Mouse (Mus musculus) gastrocnemius, postnatal 10 days (tissue): ENCODE results near the gene Duox1. TPM values are rescaled to one million over a fixed set of nuclear protein-coding genes. Genes with fewer than 3 reads are reported as not detected.
"Not testable (repeated sequence)": the region's sequence is repeated elsewhere in the genome, so short reads cannot be mapped to it uniquely, and the experiment has no call there.

ENCODE experiments used
- DNase-seq: peaks from one replicate; pipeline ENCODE4 v3.0.0; 2021; ENCODE audit warnings: mixed read lengths
- total RNA-seq, 2 experiments: library from RNA; stranded (reverse); gene quantifications; 2 replicates each; pipeline ENCODE4 v1.2.3; 2021

Gene Duox1
- total RNA-seq, 2 experiments from 2014 or later: 0.19 to 0.43 TPM

DNA sequence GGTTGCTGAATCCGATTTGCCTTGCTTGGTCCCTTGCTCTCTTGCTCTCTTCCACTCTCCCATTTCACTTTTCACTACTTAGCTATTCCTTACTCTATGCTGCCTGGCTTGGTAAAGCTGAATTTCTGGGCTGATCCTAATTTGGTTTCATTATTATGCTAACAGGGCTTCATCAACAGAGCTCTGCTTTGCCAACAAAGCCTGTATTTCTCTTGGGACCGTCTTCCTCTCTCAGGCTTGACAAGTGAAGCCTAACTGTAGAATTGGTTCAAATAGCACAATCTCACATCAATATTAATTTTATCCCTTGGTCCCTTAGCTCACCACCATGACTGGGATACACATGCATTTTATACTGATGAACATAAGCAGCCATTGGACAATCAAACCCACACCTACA, 3.9 kb upstream of the Duox1 start:
- DNase-seq: no peak

DNA sequence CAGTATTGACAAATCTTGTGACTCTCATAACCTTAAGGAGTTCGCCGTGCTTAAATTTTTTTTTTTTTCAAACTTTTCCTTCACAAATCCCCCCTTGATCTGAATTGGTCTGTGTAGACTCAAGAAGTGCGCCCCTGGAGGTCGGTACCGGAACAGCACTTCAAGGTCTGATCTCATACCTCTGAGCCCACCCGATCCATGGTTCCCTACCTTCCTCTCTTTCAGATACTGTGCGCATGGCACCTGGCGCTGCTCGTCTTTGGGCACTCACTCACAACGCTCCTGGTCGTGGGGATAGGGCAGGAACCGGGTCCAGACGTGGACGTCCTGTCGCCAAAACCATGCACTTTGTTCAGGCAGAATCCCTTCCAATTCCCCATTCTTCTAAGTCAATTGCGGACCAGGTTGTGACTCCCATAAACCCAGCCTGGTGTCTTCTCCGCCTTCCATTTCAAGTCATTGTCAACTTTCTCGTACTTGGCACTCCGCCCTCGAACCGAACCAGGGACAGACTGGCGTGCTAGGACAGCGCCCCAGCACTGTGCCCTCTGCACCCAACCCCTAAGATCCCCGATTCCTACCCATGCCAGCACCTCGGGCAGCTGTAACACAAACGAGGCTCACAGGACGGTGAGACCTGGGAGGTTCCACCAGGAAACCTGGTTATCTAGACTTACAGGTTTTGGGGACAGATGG, 2.6 kb upstream of the Duox1 start:
- peak; percentile 74 for DNase-seq

DNA sequence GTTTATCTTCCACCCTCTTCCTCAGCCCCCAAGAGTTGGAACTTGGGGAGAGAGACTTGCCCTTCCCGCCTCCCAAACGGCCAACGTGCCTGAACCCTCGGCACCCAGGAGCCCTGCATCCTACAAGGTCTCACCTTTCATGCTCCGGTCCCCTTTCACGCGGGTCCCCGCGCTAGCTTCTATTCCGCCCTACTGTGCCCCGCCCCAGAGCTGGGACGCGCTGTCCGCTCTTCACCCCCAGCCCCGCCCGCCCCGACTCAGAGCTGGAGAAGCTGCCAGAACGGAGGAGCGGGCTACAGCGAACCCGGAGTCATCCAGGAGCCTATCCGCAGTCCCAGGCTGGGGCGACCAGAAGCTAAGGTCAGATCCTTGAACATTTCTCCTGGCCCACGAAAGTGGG, 1.9 kb upstream of the Duox1 start, which contains the start of gene Duoxa1:
Duoxa1 (minus strand) TSS at position 195 of the 400 bp plus-strand sequence.
- peak; percentile 16 for DNase-seq

DNA sequence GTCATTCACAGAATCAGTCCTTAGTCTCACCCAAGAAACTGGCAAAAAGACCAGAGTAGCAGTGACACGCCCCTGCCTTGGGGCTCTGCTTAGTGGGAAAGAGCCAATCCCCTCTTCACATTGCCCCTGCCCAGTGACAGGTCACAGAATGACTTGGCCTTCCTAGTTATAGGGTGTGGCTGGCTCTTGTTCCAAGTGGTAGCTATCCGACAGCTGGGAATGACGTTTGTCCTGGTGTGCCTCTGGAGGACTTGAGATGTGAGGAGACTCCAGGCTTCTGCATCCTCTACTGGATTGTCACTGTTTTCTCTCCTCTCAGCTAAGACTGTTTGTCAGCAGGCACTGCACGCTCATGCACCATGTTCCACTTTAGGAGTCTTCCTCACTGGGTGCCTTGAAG, 1.9 kb downstream of the Duox1 start:
- no peak for DNase-seq

DNA sequence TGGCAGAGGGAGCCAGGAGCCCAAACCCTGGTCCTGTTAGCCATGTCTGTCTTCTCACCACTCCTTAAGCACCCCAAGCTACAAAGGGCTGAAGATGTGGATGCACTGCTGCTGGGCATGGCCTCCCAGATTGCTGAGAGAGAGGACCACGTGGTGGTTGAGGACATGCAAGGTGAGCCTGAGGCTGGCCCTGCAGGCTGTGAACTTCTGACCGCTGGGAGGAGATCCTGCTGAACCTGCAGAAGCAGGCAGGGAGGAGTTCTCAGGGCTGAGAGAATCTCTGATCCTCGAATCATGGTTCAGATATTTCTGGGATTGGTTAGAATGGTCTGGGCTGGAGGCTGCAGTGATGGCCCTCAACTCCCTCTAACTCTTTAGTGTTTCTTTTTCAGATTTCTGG, 8.5 kb downstream of the Duox1 start:
- no peak for DNase-seq

DNA sequence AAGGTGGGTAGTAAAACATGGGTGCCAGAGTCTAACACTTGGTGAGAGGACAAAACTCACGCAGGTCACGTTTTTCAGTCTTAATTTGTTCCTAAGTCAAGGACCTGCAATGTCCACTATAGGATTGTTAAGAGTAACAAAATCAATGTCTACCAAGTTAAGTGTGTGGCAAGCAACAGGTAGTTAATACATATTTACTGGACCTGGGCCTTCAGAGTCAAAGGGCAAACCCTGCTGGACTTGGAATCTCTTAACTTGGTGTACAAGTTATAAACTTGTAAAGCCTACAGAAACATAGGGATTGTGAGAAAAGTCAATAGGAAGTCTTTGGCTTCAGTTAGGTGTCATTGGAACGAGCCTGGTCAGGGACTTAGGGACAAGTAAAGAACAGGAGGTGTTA, 9.1 kb downstream of the Duox1 start:
- no peak for DNase-seq

DNA sequence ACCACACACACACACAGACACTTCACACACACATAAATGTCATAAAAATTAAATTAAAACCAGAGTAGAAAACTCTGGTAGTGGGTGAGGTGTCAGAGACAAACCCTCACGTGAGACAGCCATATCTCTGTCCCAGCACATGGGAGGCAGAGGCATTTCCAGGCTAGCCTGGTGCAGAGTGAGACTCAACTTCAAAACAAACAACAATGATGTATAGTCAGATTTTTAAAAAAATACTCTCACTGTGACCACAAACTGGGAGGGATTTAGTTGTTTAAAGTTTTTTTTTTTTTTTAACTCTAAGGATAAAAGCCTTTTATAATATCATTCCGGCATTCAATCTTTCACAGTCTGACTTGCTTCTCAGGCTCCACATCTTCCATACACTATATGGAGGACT, 9.9 kb downstream of the Duox1 start:
- no peak for DNase-seq

DNA sequence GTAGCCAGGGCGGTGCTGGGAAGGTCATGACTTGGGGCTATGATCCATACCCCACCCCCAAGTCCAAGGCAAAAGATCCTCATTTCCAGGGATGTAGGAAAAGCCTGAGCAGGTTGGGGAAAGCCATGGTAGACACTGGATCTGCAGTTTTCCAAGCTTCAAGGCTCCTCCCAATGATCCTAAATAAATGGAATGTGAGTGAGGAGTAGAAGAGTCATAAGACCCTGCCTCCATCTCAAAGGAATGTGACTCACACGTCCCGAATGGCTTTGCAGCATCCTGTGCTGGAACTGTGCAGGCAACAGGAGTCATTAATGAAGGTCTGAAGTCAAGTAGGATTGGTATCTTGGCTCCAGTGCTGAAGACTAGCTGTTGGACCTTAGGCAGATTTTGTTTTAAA, 12.5 kb downstream of the Duox1 start:
- no peak for DNase-seq

DNA sequence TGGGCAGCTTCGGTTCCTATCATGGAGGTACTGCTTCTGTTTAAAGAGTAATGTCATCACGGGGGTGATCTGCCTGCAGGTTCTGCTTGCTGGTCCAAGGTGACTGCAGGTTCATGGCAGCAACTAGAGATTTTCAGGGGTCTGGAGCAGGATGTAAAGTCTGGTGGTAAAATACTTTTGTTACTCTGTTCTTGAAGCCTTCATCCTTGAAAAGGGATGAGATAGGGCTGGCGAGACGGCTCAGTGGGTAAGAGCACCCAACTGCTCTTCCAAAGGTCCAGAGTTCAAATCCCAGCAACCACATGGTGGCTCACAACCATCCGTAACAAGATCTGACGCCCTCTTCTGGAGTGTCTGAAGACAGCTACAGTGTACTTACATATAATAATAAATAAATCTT, 14.8 kb downstream of the Duox1 start:
- DNase-seq: not testable (repeated sequence)

DNA sequence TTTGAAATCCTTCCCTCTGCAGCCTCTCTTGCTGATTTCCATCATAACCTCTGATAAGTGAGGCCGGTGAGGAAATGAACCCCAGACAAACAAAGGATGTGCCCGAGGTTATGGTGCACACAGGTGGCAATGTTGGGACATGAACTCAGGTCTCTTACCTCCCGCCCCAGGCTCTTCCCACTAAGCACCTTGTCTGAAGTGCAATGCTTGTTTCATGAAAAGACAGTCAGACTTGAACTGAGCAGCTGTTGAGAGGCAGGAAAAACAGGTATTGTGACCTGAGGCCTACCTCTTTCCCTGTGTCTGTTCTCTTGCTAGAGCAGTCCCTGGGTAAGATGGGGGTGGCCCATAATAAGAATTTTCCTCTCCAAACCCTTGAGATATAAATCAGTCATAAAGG, 16.8 kb downstream of the Duox1 start:
- DNase-seq: no peak

DNA sequence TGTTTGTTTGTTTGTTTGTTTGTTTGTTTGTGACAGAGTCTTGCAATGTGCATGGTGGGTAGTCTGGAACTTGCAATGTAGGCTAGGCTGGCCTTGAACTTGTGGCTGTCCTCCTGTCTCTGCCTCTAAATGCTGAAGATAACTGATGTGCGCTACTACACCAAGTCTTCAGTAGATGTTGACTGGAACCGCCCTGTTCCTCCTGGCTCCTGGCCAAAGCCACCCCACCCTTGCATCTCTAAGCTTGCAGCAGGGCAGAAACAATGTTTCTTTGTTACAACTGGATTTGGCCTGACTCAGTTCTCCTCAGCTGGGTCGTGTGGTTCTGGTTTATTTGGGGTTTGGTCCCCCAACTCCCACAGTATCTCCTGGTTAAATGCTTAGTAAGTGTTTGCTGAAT, 18.7 kb downstream of the Duox1 start:
- peak; percentile 41 for DNase-seq

DNA sequence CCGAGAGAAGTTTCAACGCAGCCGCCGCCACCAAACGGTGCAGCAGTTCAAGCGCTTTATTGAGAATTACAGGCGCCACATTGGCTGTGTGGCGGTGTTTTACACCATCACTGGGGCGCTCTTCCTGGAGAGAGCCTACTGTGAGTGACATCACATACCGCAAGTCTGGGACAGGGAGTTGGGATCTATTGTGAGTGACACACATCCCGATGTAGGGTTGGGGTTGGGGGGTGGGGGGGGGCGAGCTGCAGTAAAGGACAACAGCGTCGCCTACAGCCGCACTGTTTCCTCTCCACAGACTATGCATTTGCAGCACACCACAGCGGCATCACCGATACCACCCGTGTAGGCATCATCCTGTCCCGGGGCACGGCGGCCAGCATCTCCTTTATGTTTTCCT, 21.8 kb downstream of the Duox1 start:
- DNase-seq: no peak

DNA sequence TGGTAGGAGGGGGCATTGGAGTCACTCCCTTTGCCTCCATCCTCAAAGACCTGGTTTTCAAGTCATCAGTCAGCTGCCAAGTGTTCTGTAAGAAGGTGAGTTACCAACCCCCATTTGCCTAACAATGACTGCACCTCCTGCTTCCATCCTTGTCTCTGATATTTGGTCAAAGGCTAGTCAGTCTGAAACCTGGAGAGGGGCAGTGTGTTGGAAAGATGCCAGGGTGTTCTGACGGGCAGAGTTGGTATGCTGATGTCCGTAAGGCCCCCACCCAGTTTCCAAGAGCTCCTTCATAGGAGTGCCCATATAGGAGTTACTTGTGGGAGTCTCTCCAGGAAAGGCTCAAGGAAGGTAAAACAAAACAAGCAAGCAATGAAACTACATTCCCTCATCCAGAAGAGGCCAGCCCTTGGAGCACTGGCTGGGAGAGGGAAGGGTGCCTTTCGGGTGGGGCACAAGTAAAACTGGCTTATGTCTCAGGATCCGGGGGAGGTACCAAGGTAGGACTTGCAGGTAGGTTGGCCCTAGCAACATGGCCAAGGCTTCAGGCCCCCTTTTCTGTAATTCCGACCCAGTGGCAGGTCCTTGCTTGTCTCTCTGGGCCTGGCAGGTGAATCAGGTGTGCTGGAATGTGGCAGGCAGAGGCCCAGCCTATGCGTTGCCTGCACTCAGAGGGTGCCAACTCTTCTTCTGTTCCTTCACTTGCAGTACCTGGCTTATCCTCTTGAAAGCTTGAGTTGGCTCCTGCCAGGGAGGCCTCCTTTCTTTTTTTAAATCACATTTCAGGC, 29.8 kb downstream of the Duox1 start:
- no peak for DNase-seq

DNA sequence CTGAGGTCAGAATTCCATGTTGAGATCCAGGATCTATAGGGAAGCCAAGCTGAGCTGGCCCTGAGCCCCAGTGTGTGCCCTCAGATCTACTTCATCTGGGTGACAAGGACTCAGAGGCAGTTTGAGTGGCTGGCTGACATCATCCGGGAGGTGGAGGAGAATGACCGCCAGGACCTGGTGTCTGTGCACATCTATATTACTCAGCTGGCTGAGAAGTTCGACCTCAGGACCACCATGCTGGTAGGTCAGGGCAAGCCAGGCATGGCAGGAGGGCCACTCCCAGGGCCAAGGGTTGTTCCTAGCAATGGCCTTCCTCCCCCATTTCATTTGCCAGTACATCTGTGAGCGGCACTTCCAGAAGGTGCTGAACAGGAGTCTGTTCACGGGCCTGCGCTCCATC, 30.7 kb downstream of the Duox1 start:
- not testable (repeated sequence) for DNase-seq

DNA sequence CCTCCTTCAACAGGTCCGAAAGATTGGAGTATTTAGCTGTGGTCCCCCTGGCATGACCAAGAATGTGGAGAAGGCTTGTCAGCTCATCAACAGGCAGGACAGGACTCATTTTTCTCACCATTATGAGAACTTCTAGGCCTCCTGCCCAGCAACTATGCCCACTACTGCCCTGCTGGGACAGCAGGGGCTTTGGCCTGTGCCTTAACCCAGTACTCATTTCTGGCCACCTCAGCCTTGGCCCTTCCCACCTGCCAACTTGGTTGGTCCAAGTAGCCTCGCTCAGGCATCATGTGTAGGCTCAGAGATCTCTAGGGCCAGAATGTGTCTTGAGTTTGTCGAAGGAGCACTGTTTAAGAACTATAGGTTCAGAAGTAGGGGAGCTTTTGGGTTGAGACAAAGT, 31.8 kb downstream of the Duox1 start:
- no peak for DNase-seq

DNA sequence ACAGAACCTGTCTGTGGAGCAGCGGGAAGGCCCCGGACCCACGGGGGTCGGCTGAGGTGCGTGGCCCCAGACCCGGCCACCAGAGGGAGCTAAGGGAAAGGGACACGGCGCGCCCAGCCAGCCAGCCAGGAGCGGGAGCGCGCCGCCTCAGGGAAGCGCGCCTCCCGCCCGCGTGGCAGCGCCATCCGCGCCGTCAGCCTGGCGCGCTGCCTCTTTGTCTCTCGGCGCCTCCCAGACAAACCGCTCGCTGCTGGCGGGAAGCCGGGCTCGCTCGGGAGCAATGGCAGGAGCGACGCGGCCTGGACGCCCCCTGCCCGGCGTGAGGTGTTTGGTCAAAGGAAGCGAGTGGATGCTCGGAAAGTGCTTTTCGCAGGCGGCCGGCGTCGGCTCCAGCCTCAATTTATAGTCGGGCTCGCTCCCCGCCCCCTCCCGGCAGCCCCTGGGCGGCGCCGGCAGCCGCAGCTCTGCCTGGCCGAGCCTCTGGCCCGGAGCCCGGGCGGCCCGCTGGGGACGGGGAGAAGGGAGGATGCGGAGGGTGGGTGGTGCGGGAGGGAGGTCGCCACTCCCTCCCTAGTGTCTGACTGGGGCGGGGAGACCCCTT, 33.2 kb downstream of the Duox1 start:
- peak; percentile 95 for DNase-seq

DNA sequence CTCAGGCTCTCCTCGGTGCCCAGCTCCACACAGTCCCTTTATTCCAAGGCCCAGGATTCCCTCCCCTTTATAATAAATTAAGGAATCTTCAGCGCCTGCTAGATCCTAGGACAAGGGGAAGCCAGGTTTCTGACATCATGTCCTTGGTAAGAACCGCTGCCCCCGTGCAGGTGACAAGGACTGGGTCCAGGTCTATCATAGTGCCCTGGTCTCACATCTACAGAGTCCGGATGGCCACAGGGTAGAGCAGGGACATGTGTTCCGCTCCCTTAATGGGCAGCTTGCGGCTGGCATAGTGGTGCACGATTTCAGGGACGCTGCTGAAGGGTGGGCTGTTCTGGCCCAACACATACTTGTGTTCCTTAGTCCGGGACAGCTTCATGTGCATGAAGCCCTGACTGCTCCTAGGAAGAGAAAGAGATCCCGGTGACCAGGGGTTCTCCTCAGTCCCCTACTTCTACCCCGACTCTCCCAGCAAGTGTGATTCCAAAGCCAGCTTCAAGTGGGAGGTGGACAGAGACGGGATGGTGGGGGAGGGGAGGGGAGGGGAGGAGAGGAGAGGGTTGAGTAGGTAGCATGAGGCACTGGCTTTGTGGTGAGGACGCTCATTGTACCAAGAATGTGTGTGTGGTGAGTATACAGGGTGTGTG, 33.8 kb downstream of the Duox1 start:
- peak; percentile 27 for DNase-seq

DNA sequence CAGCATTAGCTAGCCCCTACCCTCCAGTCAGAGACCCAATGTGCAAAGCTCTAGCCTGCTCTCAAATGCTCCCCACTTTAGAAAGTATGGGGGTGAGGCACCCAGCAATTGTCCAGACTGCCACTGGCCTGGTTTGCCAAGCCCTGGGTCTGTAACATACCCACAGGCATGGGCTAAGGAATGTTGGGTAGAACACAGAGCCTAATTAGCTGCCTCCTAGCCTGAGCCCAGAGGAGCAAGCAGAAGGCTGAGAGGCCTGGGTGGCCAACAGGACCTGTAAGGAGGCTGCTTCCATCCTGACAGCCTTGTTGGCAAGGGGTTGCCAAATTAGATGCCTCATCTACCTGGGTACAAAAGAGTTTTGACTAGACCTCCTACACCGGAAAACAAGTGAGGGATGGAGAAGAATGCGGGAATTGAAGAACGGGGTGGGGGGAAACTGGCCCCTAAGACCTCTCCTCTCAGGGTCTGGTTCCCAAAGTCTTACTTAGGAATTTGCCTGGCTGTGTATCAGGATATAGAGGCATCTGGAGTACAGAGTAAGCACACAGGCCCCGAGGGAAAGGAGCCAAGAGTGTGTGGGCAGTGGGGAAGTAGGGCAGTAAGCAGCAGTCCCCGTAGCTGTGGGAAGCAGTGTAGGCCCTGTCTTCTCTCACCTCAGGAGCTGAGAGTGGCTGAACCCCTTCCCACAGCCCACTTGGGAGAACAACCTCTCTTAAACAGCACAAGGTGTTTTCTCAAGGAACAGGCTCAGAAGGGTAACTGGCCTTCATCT, 35.9 kb downstream of the Duox1 start:
- no peak for DNase-seq

DNA sequence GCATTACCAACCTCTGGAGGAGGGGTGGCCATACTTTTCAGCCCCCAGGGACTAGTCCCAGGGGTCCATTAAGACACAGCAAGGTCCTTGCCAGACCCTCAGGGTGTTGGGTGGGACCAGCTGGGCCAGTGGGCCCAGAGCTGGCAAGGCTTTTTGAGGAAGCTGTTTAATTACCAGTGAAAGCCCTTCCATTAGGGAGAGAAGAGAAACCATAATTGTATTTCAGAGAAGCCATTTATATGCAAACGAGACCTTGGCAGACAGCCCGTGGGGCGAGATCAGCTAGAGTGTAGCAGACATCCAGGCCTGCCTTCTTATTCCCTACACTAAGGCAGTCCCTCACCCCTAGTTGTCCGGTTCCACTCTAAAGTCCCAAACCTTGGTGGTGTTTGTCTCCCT, 36.5 kb downstream of the Duox1 start:
- no peak for DNase-seq

DNA sequence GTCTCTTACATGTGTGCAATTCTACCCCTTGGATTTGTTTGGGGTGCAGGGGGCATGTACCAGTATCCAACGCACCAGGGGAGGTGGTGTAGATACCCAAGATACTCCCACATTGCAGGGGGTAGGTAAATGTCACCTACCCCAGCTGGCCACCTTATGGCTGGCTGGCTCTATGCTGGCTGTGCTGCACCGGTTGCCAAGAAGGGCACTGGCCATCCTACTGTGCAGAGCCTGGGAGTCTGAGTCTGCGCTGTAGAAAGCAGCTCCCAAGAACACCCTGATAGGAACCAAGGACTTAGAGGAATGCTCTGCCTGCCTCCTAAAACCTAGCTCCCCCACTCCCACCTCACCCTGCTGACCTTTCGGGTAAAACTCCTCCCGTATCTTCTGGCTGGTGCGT, 37.5 kb downstream of the Duox1 start:
- no peak for DNase-seq

DNA sequence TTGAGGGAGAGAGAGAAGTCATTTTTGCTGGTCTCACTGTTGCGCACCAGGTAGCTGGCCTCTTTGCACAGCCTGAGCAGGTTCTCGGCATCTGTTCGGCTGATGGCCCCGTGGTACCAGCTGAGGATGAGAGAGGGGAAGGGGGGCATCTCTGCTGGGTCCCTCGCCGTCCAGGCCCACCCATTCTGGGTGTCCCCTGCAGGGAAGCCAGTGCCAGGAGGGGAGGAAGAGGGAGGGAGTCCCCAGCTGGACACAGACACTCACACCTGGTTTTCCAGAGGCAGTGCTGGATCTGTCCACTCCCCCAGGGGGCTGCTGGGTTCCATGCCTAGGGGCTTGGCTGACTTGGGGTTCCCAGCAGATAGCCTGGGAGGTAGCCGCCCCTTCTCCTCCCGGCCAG, 38.3 kb downstream of the Duox1 start:
- DNase-seq: no peak
